Mouse (Mus musculus) regulatory T cell (primary cell): ENCODE data around the gene Pgghg.

Experiments
- in situ Hi-C: fragments of 300-600 bp; cut with MboI, MseI; formaldehyde crosslinking; loops from one replicate; pipeline ENCODE4 v1.15.1; 2025; ENCODE audit warnings: high pct_unique_total_duplicates

Gene Pgghg

GRCm38 (mm10) chr7:140989022-140989421 lies 47.8 kb downstream of the Pgghg start:
- in situ Hi-C loops, result no loop called here

GRCm38 (mm10) chr7:140990185-140990584 lies 49.0 kb downstream of the Pgghg start:
- in situ Hi-C loops, result no loop called here

GRCm38 (mm10) chr7:140990622-140991021 lies 49.4 kb downstream of the Pgghg start:
- in situ Hi-C loops, result no loop called here

- in situ Hi-C loops, result no loop called here
Measured at GRCm38 (mm10) chr7:140991117-140991689, 50.0 kb downstream of the Pgghg start.
